Mouse (Mus musculus) ES-E14 (cell line): ENCODE measurements at regions not wholly inside any gene's neighbourhood (a gene's known extent, or its start where the extent isn't known, plus 50 kb on each side); places are given as distances from the start of the nearest gene placed in this dataset.

Experiments used
- DNase-seq: peaks from one replicate; pipeline ENCODE4 v3.0.0-alpha.2; 2013; ENCODE audit warnings: low read depth, low spot score
- H3K27ac ChIP-seq: 2 replicates; pipeline ENCODE4 v1.5.1; 2012; ENCODE audit warnings: low read depth, mild to moderate bottlenecking, low read length, moderate library complexity, mixed read lengths; ENCODE audit not compliant: poor library complexity, insufficient read depth, severe bottlenecking
- H3K36me3 ChIP-seq: 2 replicates; pipeline ENCODE4 v1.6.1; 2012; ENCODE audit warnings: mild to moderate bottlenecking, low read length, moderate library complexity, mixed read lengths; ENCODE audit not compliant: control insufficient read depth, poor library complexity, insufficient read depth, severe bottlenecking
- H3K4me1 ChIP-seq, 2 experiments: fragments of 150-350 bp in 1 of 2; sonication (generic) in 1 of 2; 2 replicates each; pipeline ENCODE4 v1.6.1; 2012; ENCODE audit warnings: low read length in 2 of 2, mild to moderate bottlenecking in 1 of 2, mixed read lengths in 1 of 2; ENCODE audit not compliant: control insufficient read depth in 2 of 2, insufficient read depth in 2 of 2, poor library complexity in 1 of 2
- H3K4me3 ChIP-seq, 2 experiments: fragments of 150-350 bp in 1 of 2; sonication (generic) in 1 of 2; 2 replicates each; pipeline ENCODE4 v1.5.1; 2012; ENCODE audit warnings: low read length in 2 of 2, low read depth in 1 of 2, mild to moderate bottlenecking in 1 of 2, mixed read lengths in 1 of 2; ENCODE audit not compliant: insufficient read depth in 1 of 2, poor library complexity in 1 of 2, severe bottlenecking in 1 of 2
- H3K9ac ChIP-seq: 2 replicates; pipeline ENCODE4 v1.6.1; 2012; ENCODE audit warnings: low read depth, mild to moderate bottlenecking, low read length, mixed read lengths; ENCODE audit not compliant: poor library complexity, insufficient read depth, severe bottlenecking
- H3K9me3 ChIP-seq: fragments of 150-350 bp; sonication (generic); 2 replicates; pipeline ENCODE4 v1.6.1; 2012; ENCODE audit warnings: low read depth, mild to moderate bottlenecking, low read length; ENCODE audit not compliant: control insufficient read depth, insufficient read depth
- CHD2 ChIP-seq: IDR thresholded peaks from 2 replicates; pipeline ENCODE4 v1.6.1; 2014; ENCODE audit warnings: mild to moderate bottlenecking, low read depth, low read length, inconsistent platforms
- HCFC1 ChIP-seq: IDR thresholded peaks from 2 replicates; pipeline ENCODE4 v1.6.1; 2012; ENCODE audit warnings: low read length, inconsistent platforms, borderline replicate concordance; ENCODE audit not compliant: insufficient read depth
- MAFK ChIP-seq: IDR thresholded peaks from 2 replicates; pipeline ENCODE4 v1.6.1; 2014; ENCODE audit warnings: mild to moderate bottlenecking, low read depth, low read length, inconsistent platforms; ENCODE audit not compliant: insufficient read depth
- ZC3H11A ChIP-seq: IDR thresholded peaks from 2 replicates; pipeline ENCODE4 v1.6.1; 2012; ENCODE audit warnings: low read depth, mild to moderate bottlenecking, inconsistent platforms, low read length, borderline replicate concordance
- ZNF384 ChIP-seq: IDR thresholded peaks from 2 replicates; pipeline ENCODE4 v1.6.1; 2012; ENCODE audit warnings: low read depth, low read length, inconsistent platforms
- in situ Hi-C, 2 experiments: fragments of 600-800 bp; cut with MboI; formaldehyde crosslinking; loops; one replicate each; pipeline ENCODE4 v1.15.1; 2025; ENCODE audit warnings: low sequenced_read_pairs in 2 of 2, inconsistent platforms in 1 of 2; ENCODE audit not compliant: unreplicated experiment in 2 of 2

- Histone ChIP-seq H3K9me3 (no peaks in the 10 kb centered on the region), H3K27ac (no peak overlapping the region), H3K4me3 (no peak overlapping the region), H3K36me3 (no peaks in the 10 kb centered on the region), H3K9ac (no peak overlapping the region), H3K4me1 (no peaks in the 10 kb centered on the region)
- no peak for DNase-seq
- in situ Hi-C loops: no loop called here
- no peak for TF ChIP-seq CHD2
- TF ChIP-seq MAFK: no peak
- TF ChIP-seq ZC3H11A: no peak
- no peak for TF ChIP-seq HCFC1
- TF ChIP-seq ZNF384: no peak
Observed at GRCm38 (mm10) chr2:56257044-56257954, 821.5 kb downstream of the Kcnj3 start.

GRCm38 (mm10) chr2:56304920-56305319 lies 818.9 kb downstream of the Nr4a2 start:
- H3K9me3 ChIP-seq: no peaks in the 10 kb centered on the region
- H3K9ac ChIP-seq: no peak overlapping the region
- H3K4me1 ChIP-seq: no peaks in the 10 kb centered on the region
- in situ Hi-C loops: no loop called here
- H3K27ac ChIP-seq: no peak overlapping the region
- no peak overlapping the region for H3K4me3 ChIP-seq
- DNase-seq: no peak
- no peaks in the 10 kb centered on the region for H3K36me3 ChIP-seq
- no peak for TF ChIP-seq ZNF384
- TF ChIP-seq MAFK: no peak
- TF ChIP-seq CHD2: no peak
- no peak for TF ChIP-seq ZC3H11A

- H3K4me1 ChIP-seq: no peaks in the 10 kb centered on the region
- no peak overlapping the region for H3K27ac ChIP-seq
- H3K9me3 ChIP-seq: no peaks in the 10 kb centered on the region
- H3K9ac ChIP-seq: no peak overlapping the region
- no peak for TF ChIP-seq ZNF384
- no peak for TF ChIP-seq MAFK
- no peak for TF ChIP-seq ZC3H11A
- TF ChIP-seq HCFC1: no peak
- no peak for TF ChIP-seq CHD2
- DNase-seq: no peak
- in situ Hi-C loops: no loop called here
- no peaks in the 10 kb centered on the region for H3K36me3 ChIP-seq
- H3K4me3 ChIP-seq: no peak overlapping the region
Observed at GRCm38 (mm10) chr2:56321692-56322091, 802.1 kb downstream of the Nr4a2 start.

- in situ Hi-C loops: no loop called here
- no peak overlapping the region for H3K4me3 ChIP-seq
Observed at GRCm38 (mm10) chr2:56322508-56322907, 801.3 kb downstream of the Nr4a2 start.

More at GRCm38 (mm10) chr2:56322508-56322907, 801.3 kb downstream of the Nr4a2 start:
- Histone ChIP-seq H3K9ac (no peak overlapping the region), H3K9me3 (no peaks in the 10 kb centered on the region), H3K27ac (no peak overlapping the region), H3K4me1 (no peaks in the 10 kb centered on the region), H3K36me3 (no peaks in the 10 kb centered on the region)
- no peak for DNase-seq
- TF ChIP-seq CHD2 (no peak), HCFC1 (no peak), MAFK (no peak)
